Mouse (Mus musculus) embryo, embryonic 11.5 days (tissue): Measurements from ENCODE around the gene Ctc1.
A peak's percentile ranks its signal among the peaks of the same experiment; 100 is the strongest.

Experiments
- DNase-seq: peaks from one replicate; pipeline ENCODE4 v3.0.0-alpha.2; 2012; ENCODE audit warnings: low read depth, low spot score

Gene Ctc1

GRCm38 (mm10) chr11:69050748-69051147 lies 35.0 kb downstream of the Ctc1 start:
- DNase-seq = no peak

GRCm38 (mm10) chr11:69051771-69052170 lies 36.1 kb downstream of the Ctc1 start:
- no peak for DNase-seq

- DNase-seq = no peak
These were observed 37.2 kb downstream of the Ctc1 start for GRCm38 (mm10) chr11:69052824-69053421.

- no peak for DNase-seq
These were observed 38.1 kb downstream of the Ctc1 start for GRCm38 (mm10) chr11:69053848-69054247.

- no peak for DNase-seq
These were observed 42.6 kb downstream of the Ctc1 start for GRCm38 (mm10) chr11:69058265-69058664.

GRCm38 (mm10) chr11:69058729-69059356 lies 43.1 kb downstream of the Ctc1 start:
- no peak for DNase-seq

GRCm38 (mm10) chr11:69059357-69059974 lies 43.8 kb downstream of the Ctc1 start, which contains the start of gene Borcs6:
Gene Borcs6, plus strand, starts transcription at chr11:69059717.
- DNase-seq = peak; percentile 90

- DNase-seq = no peak
These were observed 44.3 kb downstream of the Ctc1 start for GRCm38 (mm10) chr11:69059975-69060411.

GRCm38 (mm10) chr11:69060448-69061254 lies 44.9 kb downstream of the Ctc1 start:
- DNase-seq = no peak

- DNase-seq = no peak
These were observed 45.7 kb downstream of the Ctc1 start for GRCm38 (mm10) chr11:69061255-69061912.

- no peak for DNase-seq
These were observed 46.6 kb downstream of the Ctc1 start for GRCm38 (mm10) chr11:69062194-69062760.

GRCm38 (mm10) chr11:69062761-69063224 lies 47.1 kb downstream of the Ctc1 start:
- DNase-seq = peak; percentile 88

- peak; percentile 74 for DNase-seq
These were observed 47.9 kb downstream of the Ctc1 start for GRCm38 (mm10) chr11:69063413-69064201.

GRCm38 (mm10) chr11:69064259-69065133 lies 48.8 kb downstream of the Ctc1 start:
- no peak for DNase-seq

GRCm38 (mm10) chr11:69065394-69065925 lies 49.7 kb downstream of the Ctc1 start:
- DNase-seq = no peak

GRCm38 (mm10) chr11:69066163-69066861 lies 50.6 kb downstream of the Ctc1 start:
- no peak for DNase-seq

- DNase-seq = peak; percentile 84
These were observed 51.2 kb downstream of the Ctc1 start for GRCm38 (mm10) chr11:69066956-69067355.

GRCm38 (mm10) chr11:69067601-69068000 lies 51.9 kb downstream of the Ctc1 start:
- DNase-seq = no peak
